Mouse (Mus musculus): ENCODE measurements around the gene Gsta4. TPM values are rescaled to one million over a fixed set of nuclear protein-coding genes. Genes with fewer than 3 reads are reported as not detected.
"Not testable (repeated sequence)": the region's sequence is repeated elsewhere in the genome, so short reads cannot be mapped to it uniquely, and the experiment has no call there.

The Gsta4 gene
- total RNA-seq, 2 experiments from 2014 or later: 66.4 to 68.2 TPM

DNA sequence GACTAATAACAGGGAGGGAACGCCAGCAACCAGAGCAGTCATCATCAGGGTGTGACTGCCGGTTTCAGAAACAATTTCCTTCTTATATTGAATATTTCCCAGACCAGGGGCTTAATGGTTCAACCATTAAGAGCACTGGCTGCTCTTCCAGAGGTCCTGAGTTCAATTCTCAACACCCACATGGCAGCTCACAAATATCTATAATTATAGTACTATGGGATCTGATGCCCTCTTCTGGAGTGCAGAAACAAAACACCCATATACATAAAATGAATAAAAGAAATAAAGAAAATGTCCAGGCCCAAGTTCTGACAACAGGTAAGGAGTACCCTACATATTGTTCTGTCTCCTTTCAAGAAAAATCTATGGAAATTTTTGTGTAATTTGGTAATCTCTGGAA, 3.5 kb upstream of the Gsta4 start:
- no peak for DNase-seq

DNA sequence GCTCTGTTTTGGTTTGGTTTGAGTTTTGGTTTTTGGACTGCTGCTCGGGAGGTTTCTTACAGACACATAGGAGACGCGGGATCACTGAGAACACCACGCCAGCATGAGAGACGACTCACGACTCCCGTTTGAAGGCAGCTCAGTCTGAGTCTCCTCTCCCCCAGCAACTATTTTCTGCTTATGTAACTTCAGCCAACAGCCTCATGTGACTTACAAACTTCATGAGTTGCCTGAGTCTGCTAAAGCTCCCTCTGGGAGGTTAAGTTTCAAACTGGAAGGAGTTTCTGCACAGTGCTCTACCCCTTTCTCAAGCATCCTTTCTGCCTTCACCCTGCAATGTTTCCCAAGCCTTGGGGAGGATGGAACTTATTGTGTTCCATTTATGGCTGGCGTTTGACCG, 3.1 kb downstream of the Gsta4 start:
- DNase-seq: no peak

DNA sequence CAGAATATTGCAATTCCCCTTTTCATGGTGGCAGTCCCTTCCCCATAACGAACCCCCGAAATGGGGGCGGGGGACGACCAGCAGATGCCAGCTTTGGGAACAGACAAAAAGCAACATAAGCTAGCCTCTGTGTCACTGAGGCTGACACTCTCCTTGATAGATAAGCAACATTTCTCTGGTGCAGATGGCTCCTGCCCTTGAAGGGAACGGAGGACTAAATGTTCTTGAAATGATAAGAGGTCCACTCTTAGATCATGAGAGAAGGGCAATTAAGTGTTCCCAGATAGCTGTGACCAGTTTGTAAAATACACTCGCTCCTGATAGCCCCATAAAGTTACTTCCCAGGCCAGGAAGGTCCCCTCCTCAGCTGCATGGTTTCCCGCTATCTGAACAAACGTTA, 6.3 kb downstream of the Gsta4 start:
- no peak for DNase-seq

DNA sequence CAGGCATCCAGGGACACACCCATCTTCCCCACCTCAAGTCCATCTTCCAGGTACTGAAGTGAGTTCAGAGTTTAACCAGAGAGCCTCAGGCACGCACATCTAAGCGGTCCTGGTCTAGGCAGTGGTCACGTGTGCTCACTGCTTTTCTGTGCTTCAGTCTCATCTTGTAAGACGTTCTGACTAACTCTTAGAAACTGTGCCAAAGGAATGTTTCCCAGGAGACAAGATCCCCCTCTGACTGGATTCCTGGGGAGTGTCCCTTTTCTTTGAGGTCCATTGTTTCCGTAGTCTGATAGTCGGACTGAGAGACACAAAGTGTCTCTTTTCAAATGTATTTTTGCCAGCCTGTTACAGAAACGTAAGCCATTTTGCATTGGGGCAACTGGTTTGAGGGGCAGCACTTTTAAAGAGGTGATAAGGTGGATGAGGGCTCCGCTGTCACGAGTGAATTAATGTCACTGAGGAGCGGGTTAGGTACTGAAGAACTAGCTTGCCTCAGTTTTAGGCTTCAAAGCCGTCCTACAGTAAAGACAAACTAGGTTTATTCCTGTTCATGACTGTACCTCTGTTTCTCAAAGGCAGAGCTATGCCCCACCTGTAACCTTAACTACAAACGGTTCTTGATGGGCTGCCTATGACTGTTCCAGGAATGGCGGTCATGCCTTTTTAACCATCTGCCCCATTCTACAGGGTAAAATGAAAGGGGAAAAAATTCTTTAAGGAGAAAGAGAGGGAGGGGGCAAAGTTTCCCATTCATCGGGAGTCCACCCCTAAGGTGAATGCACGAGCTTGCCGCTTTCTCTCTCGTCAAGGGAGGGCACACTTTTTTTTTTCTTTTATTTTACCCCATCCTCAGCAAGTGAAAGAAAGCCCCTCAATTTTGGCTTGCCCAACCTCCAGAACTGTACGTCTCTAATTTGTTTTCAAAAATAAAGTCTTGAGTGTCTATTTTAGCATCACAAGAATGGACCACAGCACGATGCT, 8.4 kb downstream of the Gsta4 start:
- no peak for DNase-seq

DNA sequence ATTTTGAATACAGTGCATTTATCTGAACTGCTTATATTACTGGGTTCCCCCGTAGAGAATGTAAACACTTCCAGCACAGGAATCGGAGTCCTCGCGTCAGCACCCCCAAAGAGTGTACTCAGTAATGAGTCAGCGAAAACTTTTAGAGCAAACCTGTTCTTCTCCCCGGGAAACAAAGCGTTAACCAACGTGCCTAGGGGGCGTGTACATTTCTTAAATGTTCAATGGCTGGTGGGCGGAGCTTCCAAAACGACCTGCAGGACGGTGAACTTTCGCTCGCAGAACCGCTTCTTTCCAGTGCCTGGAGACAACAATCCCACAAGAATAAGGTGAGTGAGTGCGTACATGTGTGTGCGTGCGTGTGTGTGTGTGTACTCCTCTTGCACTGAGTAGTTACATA, 9.2 kb downstream of the Gsta4 start:
- DNase-seq: peak; percentile 66

DNA sequence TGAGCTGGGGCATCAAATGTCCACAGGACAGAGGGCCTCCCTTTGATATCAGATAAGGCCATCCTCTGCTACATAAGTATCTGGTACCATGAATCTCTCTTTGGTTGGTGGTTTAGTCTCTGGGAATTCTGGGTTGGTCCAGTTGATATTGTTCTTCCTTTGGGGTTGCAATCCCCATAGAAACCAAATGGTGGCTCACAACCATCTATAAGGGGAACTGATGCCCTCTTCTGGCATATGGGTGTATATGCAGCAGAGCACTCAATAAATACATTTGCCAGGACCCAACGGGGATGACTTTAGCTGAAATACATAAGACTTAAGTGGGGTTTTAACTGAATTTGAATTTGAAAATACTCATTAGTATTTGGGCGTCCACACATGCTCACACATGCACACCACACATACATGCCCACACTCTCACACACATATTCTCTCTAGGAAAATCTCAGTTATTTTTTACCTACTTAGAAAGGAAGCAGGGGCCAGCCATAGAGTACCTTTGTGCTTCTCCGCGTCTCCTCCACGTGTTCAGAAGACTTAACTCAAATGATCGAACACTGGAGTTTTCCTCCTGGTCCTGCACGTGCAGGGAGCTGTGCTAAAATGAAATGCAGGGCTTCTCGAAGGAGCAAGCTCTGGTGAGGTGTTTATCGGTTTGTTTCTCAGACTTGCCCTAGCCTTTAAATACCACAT, 11.5 kb downstream of the Gsta4 start:
- peak; percentile 65 for DNase-seq

DNA sequence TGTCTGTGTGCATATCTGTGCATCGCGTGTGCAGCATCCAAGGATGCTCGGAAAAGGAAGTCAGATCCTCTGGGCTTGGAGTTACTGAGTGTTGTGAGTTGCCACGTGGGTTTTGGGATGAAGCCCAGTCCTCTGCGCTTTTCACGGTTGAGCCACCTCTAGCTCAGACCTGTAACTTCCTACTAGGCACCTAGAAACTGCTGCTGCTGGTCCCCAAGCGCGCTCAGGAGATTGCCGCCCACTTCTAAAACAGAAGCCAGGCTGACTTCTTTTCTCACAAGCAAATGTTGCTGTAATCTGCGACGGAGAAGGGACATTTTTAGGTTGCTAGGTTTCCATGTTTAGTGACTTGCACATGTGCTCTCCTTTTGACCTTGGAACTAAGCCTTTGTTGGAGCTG, 12.5 kb downstream of the Gsta4 start:
- no peak for DNase-seq

DNA sequence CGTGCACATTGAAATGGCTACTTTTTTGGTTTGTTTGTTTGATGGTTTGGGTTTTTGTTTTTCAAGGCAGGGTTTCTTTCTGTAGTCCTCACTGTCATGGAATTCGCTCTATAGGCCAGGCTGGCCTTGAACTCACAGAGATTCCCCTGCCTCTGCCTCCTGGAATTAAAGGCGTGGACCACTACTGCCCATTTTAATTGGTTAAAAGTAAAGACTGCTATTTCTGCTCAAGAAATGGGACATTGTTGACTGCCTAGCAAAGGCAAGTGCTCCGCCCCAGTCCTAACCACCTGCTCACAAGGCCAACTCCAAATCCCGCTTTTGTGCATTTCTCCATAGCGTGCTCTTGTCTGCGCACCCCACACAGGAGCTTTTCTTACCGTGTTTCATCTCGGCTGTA, 15.2 kb downstream of the Gsta4 start:
- no peak for DNase-seq

DNA sequence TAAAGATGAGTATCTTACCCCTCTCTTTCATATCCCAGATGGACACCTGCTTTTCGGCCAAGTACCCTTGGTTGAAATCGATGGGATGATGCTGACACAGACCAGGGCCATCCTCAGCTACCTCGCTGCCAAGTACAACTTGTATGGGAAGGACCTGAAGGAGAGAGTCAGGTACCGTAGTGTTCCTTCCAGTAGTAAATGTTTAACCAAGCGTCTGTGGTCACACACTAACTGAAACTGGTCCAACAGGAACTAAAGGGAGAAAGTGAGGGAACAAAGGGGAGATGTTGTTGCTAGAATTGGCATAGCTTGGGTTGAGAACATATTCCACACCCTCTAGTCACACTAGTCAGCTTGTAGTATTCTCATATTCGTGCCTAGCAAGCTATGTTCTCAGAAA, 21.6 kb downstream of the Gsta4 start:
- no peak for DNase-seq

DNA sequence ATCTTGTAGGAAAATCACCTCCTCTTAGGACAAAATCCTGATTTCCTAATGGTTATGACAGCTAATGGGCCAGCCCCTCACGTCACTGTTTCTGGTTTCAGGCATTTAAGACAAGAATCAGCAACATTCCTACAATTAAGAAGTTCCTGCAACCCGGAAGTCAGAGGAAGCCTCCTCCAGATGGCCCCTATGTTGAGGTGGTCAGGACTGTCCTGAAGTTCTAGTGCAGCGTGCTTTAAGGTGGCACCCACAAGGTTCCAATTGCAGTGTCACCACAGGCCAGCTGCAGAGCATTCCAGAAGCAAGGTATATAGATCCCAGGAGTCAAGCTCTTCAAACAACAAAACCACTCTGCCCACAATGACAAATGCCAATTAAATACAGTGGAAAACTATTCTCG, 26.4 kb downstream of the Gsta4 start:
- no peak for DNase-seq

DNA sequence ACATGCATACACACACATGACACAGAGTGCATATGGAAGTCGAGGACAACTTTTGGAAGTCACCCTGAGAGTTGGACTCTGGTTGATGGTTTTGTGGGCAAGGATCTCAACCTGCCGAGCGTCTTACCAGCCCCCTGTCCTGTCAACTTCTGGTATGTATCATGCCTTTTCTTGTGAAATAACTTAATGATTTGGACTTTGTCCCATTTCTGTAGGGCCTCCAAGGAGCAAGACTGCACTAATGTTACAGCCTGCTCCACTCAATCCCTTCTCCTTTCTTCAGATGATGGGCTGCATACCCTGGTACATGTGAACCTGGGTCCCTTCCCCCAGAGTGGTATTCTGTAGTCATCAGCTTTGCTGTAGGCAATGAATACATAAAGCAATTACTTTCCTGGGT, 27.5 kb downstream of the Gsta4 start:
- DNase-seq: no peak

DNA sequence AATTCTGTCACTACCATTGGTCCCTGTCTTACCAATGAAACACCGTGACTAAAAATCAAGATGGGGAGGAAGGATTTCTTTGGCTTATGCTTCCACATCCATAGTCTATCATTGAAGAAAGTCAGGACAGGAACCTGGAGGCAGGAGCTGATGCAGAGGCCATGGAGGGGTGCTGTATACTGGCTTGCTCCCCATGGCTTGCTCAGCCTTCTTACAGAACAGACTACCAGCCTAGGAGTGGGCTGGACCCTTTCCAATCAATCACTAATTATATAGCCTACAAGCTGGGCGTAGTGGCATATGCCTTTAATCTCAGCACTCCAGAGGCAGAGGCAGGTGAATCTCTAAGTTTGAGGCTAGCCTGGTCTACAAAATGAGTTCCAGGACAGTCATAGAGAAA, 28.2 kb downstream of the Gsta4 start:
- DNase-seq: no peak

DNA sequence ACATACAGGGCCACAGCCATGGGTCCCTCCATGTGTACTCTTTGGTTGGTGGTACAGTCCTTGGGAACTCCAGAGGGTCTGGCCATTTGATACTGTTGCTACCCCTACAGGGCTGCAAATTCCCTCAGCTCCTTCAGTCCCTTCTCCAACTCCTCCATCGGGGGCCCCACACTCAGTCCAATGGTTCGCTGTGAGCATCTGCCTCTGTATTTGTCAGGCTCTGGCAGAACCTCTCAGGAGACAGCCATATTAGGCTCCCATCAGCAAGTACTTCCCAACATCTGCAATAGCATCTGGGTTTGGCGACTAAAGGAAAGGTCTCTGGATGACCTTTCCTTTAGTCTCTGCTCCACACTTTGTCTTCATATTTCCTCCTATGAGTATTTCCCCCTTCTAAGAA, 28.9 kb downstream of the Gsta4 start:
- no peak for DNase-seq

DNA sequence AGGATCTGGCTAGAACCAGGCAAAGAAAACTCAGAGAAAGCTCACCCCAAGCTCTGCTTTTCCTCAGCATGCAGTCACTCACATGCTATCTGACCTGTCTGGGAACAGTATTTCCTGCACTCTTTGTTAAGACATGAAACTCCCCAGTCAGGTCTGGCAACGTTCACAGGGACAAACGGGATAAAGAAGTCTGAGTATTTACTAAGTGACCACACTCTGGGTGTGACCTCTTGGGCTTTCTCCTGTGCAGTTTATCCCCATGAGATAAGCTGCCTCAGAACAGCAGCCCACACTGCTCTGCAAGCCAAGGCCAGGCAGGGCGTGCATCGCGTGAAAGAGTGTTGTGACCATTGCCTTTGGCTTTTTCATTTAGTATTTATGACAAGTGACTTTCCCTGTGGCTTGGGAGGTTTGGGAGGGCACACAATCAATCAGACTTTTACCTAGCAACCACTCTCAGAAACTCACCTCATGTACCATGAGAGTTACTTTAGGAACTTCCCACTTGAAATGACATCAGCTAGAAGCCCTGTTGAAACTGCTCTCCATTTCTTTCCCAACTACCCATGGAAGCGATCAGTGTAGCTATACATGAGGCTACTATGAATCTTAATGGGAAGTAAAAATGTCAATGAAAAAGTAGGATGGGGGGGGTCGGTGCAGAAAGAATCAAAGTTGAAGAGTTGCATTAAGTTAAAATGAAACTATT, 29.9 kb downstream of the Gsta4 start:
- DNase-seq: peak; percentile 46

DNA sequence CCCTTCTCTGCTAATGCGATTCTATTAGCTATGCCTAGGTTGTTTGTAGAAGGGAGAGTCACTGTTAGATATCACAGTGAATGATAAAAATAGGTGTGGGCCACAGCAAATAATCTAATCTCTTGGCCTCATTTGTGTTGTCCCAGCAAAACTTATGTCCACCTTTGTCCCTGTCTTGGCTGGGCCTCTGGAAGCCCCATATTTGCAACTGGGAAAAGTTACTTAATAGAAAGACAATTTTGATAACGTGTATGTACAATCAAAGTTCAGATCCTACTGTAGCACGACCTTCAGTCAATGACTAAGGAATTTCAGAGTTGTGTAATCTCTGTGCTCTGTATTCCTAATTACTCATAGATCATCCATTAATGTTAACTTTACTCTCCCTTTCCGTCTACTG, 34.5 kb downstream of the Gsta4 start:
- no peak for DNase-seq

DNA sequence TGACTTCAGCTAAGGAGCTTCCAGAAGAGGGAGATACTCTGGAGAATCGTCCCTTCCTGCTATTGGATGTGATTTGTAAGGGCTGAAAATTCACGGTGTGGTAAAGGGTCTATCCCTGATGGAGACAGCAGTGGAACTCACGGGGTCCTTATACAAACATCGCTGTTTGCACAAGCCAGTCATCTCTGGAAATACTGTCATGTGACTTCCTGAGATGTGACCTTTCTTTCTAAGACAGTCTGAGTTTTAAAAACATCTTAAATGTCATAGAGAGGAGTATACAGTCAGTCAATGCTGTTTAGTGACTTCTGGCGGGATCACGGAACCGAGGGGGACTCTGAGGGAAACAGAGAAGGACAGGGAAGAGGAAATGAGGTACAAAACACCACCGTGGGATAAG, 40.0 kb downstream of the Gsta4 start:
- DNase-seq: no peak

DNA sequence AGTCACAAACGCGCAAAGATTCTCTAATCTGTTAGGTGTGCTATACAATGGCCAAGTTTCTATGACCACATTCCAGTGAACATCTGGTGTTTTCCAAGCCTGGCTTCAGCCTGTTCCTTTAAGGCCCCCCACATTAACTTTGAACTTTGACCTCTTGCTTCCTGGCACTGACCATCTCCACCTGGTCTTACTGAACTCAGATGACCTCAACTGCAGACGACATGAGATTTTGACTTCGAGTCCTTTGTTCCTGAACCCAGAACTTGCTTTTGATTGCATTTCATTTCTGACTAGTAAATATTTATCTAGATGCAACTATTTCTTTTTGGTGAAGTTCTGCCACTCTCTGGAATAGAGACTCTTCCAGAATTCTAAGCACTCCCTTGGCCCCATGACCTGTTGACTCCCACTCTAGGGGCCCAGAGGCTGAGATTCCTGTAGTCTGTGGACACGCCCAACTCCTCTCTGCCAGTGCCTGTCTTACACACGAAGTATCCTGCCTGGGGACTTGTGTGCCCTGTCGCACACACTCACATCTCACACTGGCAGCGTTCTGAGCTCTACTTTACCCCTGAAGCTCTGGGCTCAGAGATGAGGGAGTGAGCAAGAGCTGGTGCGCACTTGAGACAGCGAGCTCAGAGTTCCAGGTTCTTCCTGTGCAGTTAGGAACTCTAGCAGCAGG, 40.8 kb downstream of the Gsta4 start:
- no peak for DNase-seq

DNA sequence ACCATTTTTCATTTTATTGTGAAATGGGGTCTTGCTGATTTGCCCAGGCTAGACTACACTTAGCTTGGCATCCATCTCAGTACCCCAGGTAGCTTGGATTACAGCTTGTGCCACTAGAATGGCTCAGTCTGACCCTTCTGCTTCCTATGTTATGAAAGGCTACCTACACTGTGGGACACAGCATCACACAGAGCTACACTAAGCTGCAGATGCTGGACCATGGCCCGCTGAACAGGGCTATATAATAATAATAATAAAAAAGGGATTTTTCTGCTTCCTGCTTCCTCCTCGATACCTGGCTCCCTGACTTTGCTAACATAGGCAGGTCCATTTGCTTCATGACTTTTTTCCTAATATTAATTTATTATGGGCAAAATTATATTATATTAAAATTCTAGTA, 41.8 kb downstream of the Gsta4 start:
- no peak for DNase-seq

DNA sequence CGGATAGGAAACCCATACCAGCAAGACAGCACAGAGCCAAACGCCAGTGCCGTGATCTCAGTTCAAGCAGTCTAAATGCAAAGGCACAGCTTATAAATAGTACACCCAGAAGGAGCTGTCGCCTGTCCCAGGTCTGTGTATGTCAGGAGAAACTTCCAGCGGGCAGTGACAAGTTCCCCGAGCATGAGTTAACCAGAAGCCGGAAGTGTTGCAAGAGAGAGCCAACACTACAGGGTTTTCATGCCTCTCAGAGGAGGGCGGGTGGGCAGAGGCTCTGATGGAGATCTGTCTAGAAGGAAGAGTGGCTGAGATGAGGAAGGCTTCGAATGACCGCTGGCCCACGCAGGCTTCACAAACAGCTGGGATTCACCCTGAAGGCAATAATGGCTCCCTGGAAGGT, 42.7 kb downstream of the Gsta4 start:
- DNase-seq: no peak

DNA sequence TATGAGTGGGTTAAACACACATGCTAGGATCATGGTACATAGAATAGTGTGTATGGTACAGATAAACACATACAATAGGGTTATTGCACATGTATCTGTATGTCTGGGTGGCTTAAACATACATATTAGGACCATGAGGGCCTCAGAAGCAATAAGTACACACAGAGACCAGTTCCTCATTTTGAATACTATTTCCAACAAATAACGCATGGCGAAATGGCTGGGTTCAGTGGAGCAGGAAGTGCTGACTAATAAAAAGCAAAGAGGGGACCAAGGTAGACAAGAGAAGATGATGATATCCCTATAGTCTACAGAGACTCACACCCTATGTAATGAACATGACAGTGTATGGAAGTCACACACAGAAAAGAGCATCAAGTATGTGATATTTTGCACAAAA, 45.5 kb downstream of the Gsta4 start:
- DNase-seq: no peak

DNA sequence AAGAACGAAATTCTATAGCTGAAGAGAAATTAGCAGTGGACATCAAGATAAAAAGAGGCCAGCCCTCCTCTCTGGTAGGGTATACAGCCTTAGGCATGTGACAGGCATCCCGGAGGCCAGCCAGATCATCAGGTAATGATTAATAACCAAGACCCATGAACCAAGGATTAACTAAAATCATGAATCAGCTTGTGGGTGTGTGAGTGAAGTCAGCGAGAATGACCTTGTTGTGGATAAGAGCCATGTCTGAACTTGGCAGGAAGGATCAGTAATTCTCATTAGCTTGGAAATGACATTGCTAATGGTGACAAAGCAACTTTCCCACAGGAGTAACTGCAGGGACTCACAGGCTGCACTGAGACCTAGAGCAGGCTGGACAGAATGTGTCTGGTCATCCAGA, 47.1 kb downstream of the Gsta4 start:
- DNase-seq: not testable (repeated sequence)

DNA sequence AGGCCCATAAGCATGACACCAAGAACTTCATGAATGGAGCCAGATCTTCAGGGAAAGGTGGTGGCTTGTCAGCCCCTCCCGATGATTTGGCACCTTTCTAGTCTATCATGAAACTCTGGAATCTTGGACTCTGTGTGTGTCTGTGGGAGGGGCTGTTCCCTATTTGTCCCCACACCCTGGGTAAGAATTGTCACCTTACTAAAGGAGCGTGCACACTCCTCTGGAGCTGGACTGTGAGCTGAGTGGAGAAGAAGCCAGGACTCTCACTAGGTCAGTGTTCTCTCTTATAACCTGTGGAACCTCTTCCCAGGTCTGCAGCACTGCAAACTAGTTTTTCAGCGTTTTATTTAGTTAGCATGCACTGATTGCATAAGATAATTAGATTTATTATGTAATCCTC, 47.9 kb downstream of the Gsta4 start, which contains the start of gene Gsta1:
Gene Gsta1 (plus strand): TSS at position 196 of the 400 bp plus-strand sequence.
- DNase-seq: not testable (repeated sequence)
